12 mouse cellular contexts compared by ENCODE assay signal in the genomic region with DNA sequence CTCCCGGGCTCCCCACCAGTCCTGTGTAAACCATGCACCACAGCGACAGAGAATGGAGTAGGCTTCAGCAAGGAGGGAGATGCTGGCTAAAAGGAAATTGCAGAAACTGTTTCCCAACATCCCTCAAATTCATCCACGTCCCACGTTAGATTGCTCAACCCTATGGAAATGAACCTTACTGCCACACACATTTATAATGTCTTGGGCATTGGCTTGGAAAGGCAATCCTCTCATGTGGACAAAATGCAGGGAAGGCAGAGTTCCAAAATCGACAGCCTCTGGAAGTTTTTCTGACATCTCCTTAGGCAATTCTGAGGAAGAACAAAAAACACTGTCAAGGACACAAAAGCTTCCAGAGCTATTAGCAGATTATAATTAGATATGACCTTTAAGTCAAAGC.
"Had no signal": no experiment of that assay in that cellular context is flagged by ENCODE, and none has a peak within 500 bp of the region (broad histone marks: within the 10 kb centered on the region; RNA-seq: fewer than 3 reads in every experiment).

No protein-coding gene starts in this region.

- H3K27me3 ChIP-seq: liver, embryonic 13.5 days; megakaryocyte, embryonic 14.5 days; midbrain, embryonic 13.5 days had no signal

- H3K9me3 ChIP-seq: liver, embryonic 13.5 days; megakaryocyte, embryonic 14.5 days; midbrain, embryonic 10.5 days; midbrain, embryonic 13.5 days had no signal

- H3K9ac ChIP-seq: liver, embryonic 13.5 days; midbrain, embryonic 13.5 days had no signal

- ATAC-seq: midbrain, embryonic 13.5 days had no signal

- H3K4me1 ChIP-seq: liver, embryonic 13.5 days; midbrain, embryonic 10.5 days; midbrain, embryonic 13.5 days had no signal

- H3K4me3 ChIP-seq: layer of hippocampus, adult 2 months; left cerebral cortex, adult 2 months; liver, embryonic 13.5 days; megakaryocyte, embryonic 14.5 days; midbrain, embryonic 10.5 days; midbrain, embryonic 13.5 days had no signal

- H3K27ac ChIP-seq: kidney, postnatal 0 days; layer of hippocampus, adult 2 months; left cerebral cortex, adult 2 months; liver, embryonic 13.5 days; midbrain, embryonic 10.5 days; midbrain, embryonic 13.5 days had no signal

- H3K4me2 ChIP-seq: liver, embryonic 13.5 days; midbrain, embryonic 13.5 days had no signal

- DNase-seq: kidney, postnatal 25 days; layer of hippocampus, adult 9-11 months; liver, embryonic 13.5 days; lung, adult 2 months; thymus, adult 18-20 months; thymus, postnatal 36 days had no signal
